Mouse (Mus musculus): ENCODE measurements around the gene Lhx6.

Gene Lhx6

GRCm38 (mm10) chr2:36092748-36093147 is 12.5 kb downstream of the Lhx6 start:
- DNase-seq = no peak

- DNase-seq = peak; percentile 57 to 59
These were observed 14.1 kb downstream of the Lhx6 start for GRCm38 (mm10) chr2:36090853-36091741.

GRCm38 (mm10) chr2:36089190-36089589 is 16.0 kb downstream of the Lhx6 start:
- no peak for DNase-seq

- DNase-seq = no peak
These were observed 20.2 kb downstream of the Lhx6 start for GRCm38 (mm10) chr2:36085041-36085440.

GRCm38 (mm10) chr2:36082802-36083580 is 22.2 kb downstream of the Lhx6 start:
- no peak for DNase-seq

GRCm38 (mm10) chr2:36081446-36081845 is 23.8 kb downstream of the Lhx6 start:
- DNase-seq = no peak

- no peak for DNase-seq
These were observed 27.9 kb downstream of the Lhx6 start for GRCm38 (mm10) chr2:36077160-36077761.

GRCm38 (mm10) chr2:36075210-36075609 is 30.0 kb downstream of the Lhx6 start:
- DNase-seq = no peak

- no peak for DNase-seq
These were observed 31.4 kb downstream of the Lhx6 start for GRCm38 (mm10) chr2:36073781-36074180.

- no peak for DNase-seq
These were observed 33.4 kb downstream of the Lhx6 start for GRCm38 (mm10) chr2:36071660-36072305.

- DNase-seq = no peak
These were observed 38.1 kb downstream of the Lhx6 start for GRCm38 (mm10) chr2:36067132-36067531.

GRCm38 (mm10) chr2:36061409-36061808 is 43.8 kb downstream of the Lhx6 start:
- no peak for DNase-seq

- DNase-seq = no peak
These were observed 49.0 kb downstream of the Lhx6 start for GRCm38 (mm10) chr2:36056248-36056647.

GRCm38 (mm10) chr2:36053249-36053648 is 52.0 kb downstream of the Lhx6 start:
- DNase-seq = peak in 1 of 2 experiments; percentile 17

GRCm38 (mm10) chr2:36049567-36049954 is 55.6 kb downstream of the Lhx6 start:
- no peak for DNase-seq

- DNase-seq = peak; percentile 99
These were observed 56.3 kb downstream of the Lhx6 start, which contains the start of the genes Ndufa8 and Morn5 for GRCm38 (mm10) chr2:36048748-36049566. Gene Ndufa8, minus strand, starts transcription at chr2:36049406. Gene Morn5, plus strand, starts transcription at chr2:36049458.

GRCm38 (mm10) chr2:36048164-36048563 is 57.0 kb downstream of the Lhx6 start:
- no peak for DNase-seq

- DNase-seq = no peak
These were observed 64.3 kb downstream of the Lhx6 start for GRCm38 (mm10) chr2:36040872-36041271.

GRCm38 (mm10) chr2:36039297-36039985 is 65.8 kb downstream of the Lhx6 start:
- no peak for DNase-seq

GRCm38 (mm10) chr2:36035413-36036081 is 69.7 kb downstream of the Lhx6 start:
- DNase-seq = no peak

GRCm38 (mm10) chr2:36034898-36035297 is 70.3 kb downstream of the Lhx6 start:
- no peak for DNase-seq
